ENCODE assay signal across 7 mouse cellular contexts in the genomic region with DNA sequence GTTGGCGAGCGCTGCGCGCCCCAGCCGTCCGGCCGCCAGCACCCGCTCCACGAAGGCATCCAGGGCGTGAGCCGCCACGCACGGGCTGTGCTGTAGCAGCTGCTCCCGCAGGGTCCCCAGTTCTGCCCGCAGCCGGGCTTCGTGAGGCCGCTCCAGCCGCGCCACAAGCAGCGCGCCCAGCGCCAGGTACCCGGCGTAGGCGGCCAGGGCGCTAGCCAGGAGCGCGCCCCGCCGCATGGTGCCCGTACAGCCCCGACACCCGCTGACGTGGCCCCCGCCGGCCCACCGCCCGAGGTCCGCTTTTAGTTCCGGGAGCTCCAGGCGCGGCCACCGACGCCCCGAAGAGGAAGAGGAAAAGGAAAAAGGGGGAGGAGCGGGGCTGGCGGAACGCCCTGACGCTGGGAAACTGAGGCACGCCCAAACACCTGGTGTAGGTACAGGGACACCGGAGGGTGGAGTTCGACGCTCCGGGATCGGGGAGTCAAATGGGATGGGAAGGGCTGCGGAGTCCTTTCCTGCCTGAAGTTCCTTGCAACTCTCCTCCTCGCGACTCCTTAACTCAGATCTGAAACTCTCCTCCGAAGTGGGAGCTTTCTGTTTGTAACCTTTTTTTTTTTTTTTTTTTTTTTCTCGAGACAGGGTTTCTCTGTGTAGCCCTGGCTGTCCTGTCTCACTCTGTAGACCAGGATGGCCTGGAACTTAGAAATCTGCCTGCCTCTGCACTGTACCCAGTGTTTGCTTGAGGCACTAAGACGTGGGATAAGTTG. TPM values are rescaled to one million over a fixed set of nuclear protein-coding genes. Genes with fewer than 3 reads are reported as not detected.
DNase-seq lines count a peak whose midpoint lies in the region; ATAC-seq lines count a peak whose summit lies in the region.

A gene (minus strand): TSS at position 269 of the 767 bp plus-strand sequence.

- peaks cover 56% of the 10 kb centered on the region for H3K27me3 ChIP-seq in forebrain, embryonic 10.5 days (ENCODE audit: poor library complexity, severe bottlenecking)
- peaks cover 55% of the 10 kb centered on the region for H3K27me3 ChIP-seq in limb, embryonic 10.5 days (ENCODE audit: low read depth, poor library complexity, severe bottlenecking)

- H3K4me3 ChIP-seq in forebrain, embryonic 10.5 days = peak within 1 kb of the TSS; percentile 60
- H3K4me3 ChIP-seq in limb, embryonic 10.5 days = peak within 1 kb of the TSS; percentile 58

- WGBS in forebrain, embryonic 10.5 days = 2% methylated on average over 62 of the region's 62 CpGs
- WGBS in limb, embryonic 10.5 days = under 1% methylated on average over 62 of the region's 62 CpGs

- ATAC-seq in megakaryocyte progenitor cell, adult 5-6 weeks (replicated peaks; ENCODE audit: poor library complexity) = peak; percentile 56

- intact Hi-C loops in heart, postnatal 10 days (cut with DNase I) = no loop called here

- DNase-seq in A20 (ENCODE audit: low read depth, low spot score) = peak; percentile 29
- peak; percentile 55 for DNase-seq in CD4-positive, CD25-positive, alpha-beta regulatory T cell, adult 2 months (ENCODE audit: low read depth, low spot score)
- no peak for DNase-seq in forebrain, embryonic 10.5 days (ENCODE audit: extremely low spot score, low spot score)
- peak; percentile 69 for DNase-seq in heart, postnatal 10 days
- peak; percentile 55 for DNase-seq in limb, embryonic 10.5 days (ENCODE audit: low spot score)
- peak; percentile 57 for DNase-seq in urinary bladder, postnatal 14 days (ENCODE audit: low spot score)

- H3K9me3 ChIP-seq in forebrain, embryonic 10.5 days = no peaks in the 10 kb centered on the region
- H3K9me3 ChIP-seq in limb, embryonic 10.5 days (replicated peaks) = no peaks in the 10 kb centered on the region

- no peaks in the 10 kb centered on the region for H3K36me3 ChIP-seq in forebrain, embryonic 10.5 days (replicated peaks)
- no peaks in the 10 kb centered on the region for H3K36me3 ChIP-seq in limb, embryonic 10.5 days

- H3K27ac ChIP-seq in forebrain, embryonic 10.5 days = peak within 1 kb of the TSS; percentile 62; the same call in 1 of the 2 replicates
- H3K27ac ChIP-seq in limb, embryonic 10.5 days = peak within 1 kb of the TSS; percentile 75

- H3K4me1 ChIP-seq in forebrain, embryonic 10.5 days = peaks cover 13% of the 10 kb centered on the region
- H3K4me1 ChIP-seq in limb, embryonic 10.5 days = peaks cover 9% of the 10 kb centered on the region

RNA-seq across cellular contexts. Expression of the gene that starts here (rescaled TPM):
- polyA plus RNA-seq in forebrain, embryonic 10.5 days (2016; fragmentation: Nextera tagmentation; extraction: Ambion mirVana) = 0.64 and 0.79 TPM in 2 replicates
- total RNA-seq in heart, postnatal 10 days (2021) = 1 to 10 TPM; 4.2 to 5.8 TPM
- 0.70 and 1.2 TPM in 2 replicates for polyA plus RNA-seq in limb, embryonic 10.5 days (2016; fragmentation: Nextera tagmentation; extraction: Ambion mirVana)
- 4.2 and 5.8 TPM in 2 replicates for total RNA-seq in megakaryocyte progenitor cell, adult 5-6 weeks (2015)
- 8.0 and 9.3 TPM in 2 replicates for total RNA-seq in megakaryocyte progenitor cell, adult 5-6 weeks (2017)
